Mouse (Mus musculus) midbrain, embryonic 11.5 days (tissue): ENCODE data around the gene Dpagt1. TPM values are rescaled to one million over a fixed set of nuclear protein-coding genes. Genes with fewer than 3 reads are reported as not detected.
"Not testable (repeated sequence)": the region's sequence is repeated elsewhere in the genome, so short reads cannot be mapped to it uniquely, and the experiment has no call there.

Experiments used
- ATAC-seq: fragments of 200-750 bp; cut with Nextera tagmentation; 2 replicates; pipeline ENCODE4 v1.8.0; 2017; ENCODE audit warnings: moderate TSS enrichment, moderate library complexity; ENCODE audit not compliant: low FRiP score
- DNase-seq: peaks from one replicate; pipeline ENCODE4 v3.0.0; 2015; ENCODE audit warnings: low spot score; ENCODE audit errors: missing footprints
- H3K27ac ChIP-seq: fragments of 300-500 bp; sonication (generic); 2 replicates; pipeline ENCODE4 v1.5.1; 2014; ENCODE audit warnings: low read depth, low read length
- H3K27me3 ChIP-seq: fragments of 300-500 bp; sonication (generic); 2 replicates; pipeline ENCODE4 v1.6.1; 2014; ENCODE audit warnings: mild to moderate bottlenecking, low read length, moderate library complexity, mixed read lengths; ENCODE audit not compliant: control insufficient read depth, insufficient read depth
- H3K36me3 ChIP-seq: fragments of 300-500 bp; sonication (generic); 2 replicates; pipeline ENCODE4 v1.6.1; 2014; ENCODE audit warnings: mild to moderate bottlenecking, low read length, moderate library complexity, mixed read lengths; ENCODE audit not compliant: control insufficient read depth, insufficient read depth
- H3K4me1 ChIP-seq: fragments of 300-500 bp; sonication (generic); 2 replicates; pipeline ENCODE4 v1.6.1; 2014; ENCODE audit warnings: low read length; ENCODE audit not compliant: control insufficient read depth, insufficient read depth
- H3K4me2 ChIP-seq: fragments of 300-500 bp; sonication (generic); 2 replicates; pipeline ENCODE4 v1.6.1; 2014; ENCODE audit warnings: mild to moderate bottlenecking, moderate library complexity
- H3K4me3 ChIP-seq: fragments of 300-500 bp; sonication (generic); 2 replicates; pipeline ENCODE4 v1.5.1; 2014; ENCODE audit warnings: low read depth, low read length
- H3K9ac ChIP-seq: fragments of 300-500 bp; sonication (generic); 2 replicates; pipeline ENCODE4 v1.6.1; 2014; ENCODE audit warnings: low read length
- H3K9me3 ChIP-seq: fragments of 300-500 bp; sonication (generic); 2 replicates; pipeline ENCODE4 v1.6.1; 2016; ENCODE audit warnings: low read length; ENCODE audit not compliant: control insufficient read depth
- WGBS: fragments of 180-500 bp; shearing (Covaris S2); extraction: QIAGEN DNeasy Blood & Tissue Kit; methylation state at CpG from one replicate; pipeline ENCODE4 v1.1.7; 2014; 5-methylcytosine and 5-hydroxymethylcytosine counted together
- polyA plus RNA-seq: library from polyadenylated mRNA; unstranded; fragments of >200 nt; fragmentation: Nextera tagmentation; extraction: Ambion mirVana; gene quantifications from 2 replicates; pipeline ENCODE4 v1.2.1, GENCODE M21; 2014

The Dpagt1 gene
- polyA plus RNA-seq, 1 experiment from 2014 or later, result 41.8 TPM

GRCm38 (mm10) chr9:44352337-44352736 lies 26.5 kb downstream of the Dpagt1 start:
- DNase-seq, result no peak
- Histone ChIP-seq H3K27me3 (no peaks in the 10 kb centered on the region), H3K4me1 (no peaks in the 10 kb centered on the region), H3K4me3 (no peak overlapping the region), H3K36me3 (peaks cover 66% of the 10 kb centered on the region), H3K27ac (no peak overlapping the region), H3K9me3 (no peaks in the 10 kb centered on the region), H3K9ac (no peak overlapping the region), H3K4me2 (no peak overlapping the region)
- WGBS, result 93% methylated on average over 10 of the region's 10 CpGs
- ATAC-seq, result no peak

GRCm38 (mm10) chr9:44353142-44353541 lies 27.3 kb downstream of the Dpagt1 start:
- Histone ChIP-seq H3K27me3 (no peaks in the 10 kb centered on the region), H3K4me1 (no peaks in the 10 kb centered on the region), H3K9me3 (no peaks in the 10 kb centered on the region), H3K4me2 (no peak overlapping the region), H3K9ac (no peak overlapping the region), H3K27ac (no peak overlapping the region), H3K36me3 (peaks cover 62% of the 10 kb centered on the region), H3K4me3 (no peak overlapping the region)
- ATAC-seq (no peak), DNase-seq (no peak)
- WGBS, result 92% methylated on average over 6 of the region's 6 CpGs

- Histone ChIP-seq H3K9ac (no peak overlapping the region), H3K36me3 (peaks cover 44% of the 10 kb centered on the region)
- 76% methylated on average over 4 of the region's 4 CpGs for WGBS
Measured at GRCm38 (mm10) chr9:44357207-44357606, 31.4 kb downstream of the Dpagt1 start.

GRCm38 (mm10) chr9:44361190-44361917 lies 35.5 kb downstream of the Dpagt1 start, which contains the start of gene Vps11:
Gene Vps11, minus strand, starts transcription at chr9:44361670.
- Histone ChIP-seq H3K4me3 (peak within 1 kb of the TSS; percentile 80), H3K9me3 (no peaks in the 10 kb centered on the region), H3K27ac (peak within 1 kb of the TSS; percentile 21; the same call in 1 of the 2 replicates), H3K36me3 (peaks cover 10% of the 10 kb centered on the region), H3K27me3 (no peaks in the 10 kb centered on the region), H3K4me1 (peaks cover 3% of the 10 kb centered on the region; the same call in 1 of the 2 replicates), H3K9ac (peak within 1 kb of the TSS; percentile 81), H3K4me2 (peak within 1 kb of the TSS; percentile 47)
- WGBS, result 1% methylated on average over 44 of the region's 44 CpGs
- ATAC-seq, result peak; percentile 94
- DNase-seq, result peak; percentile 99

More at GRCm38 (mm10) chr9:44357207-44357606, 31.4 kb downstream of the Dpagt1 start:
- Histone ChIP-seq H3K27me3 (no peaks in the 10 kb centered on the region), H3K4me3 (no peak overlapping the region), H3K4me2 (no peak overlapping the region), H3K9me3 (no peaks in the 10 kb centered on the region), H3K27ac (no peak overlapping the region), H3K4me1 (peaks cover 3% of the 10 kb centered on the region; the same call in 1 of the 2 replicates)
- ATAC-seq, result no peak
- no peak for DNase-seq

GRCm38 (mm10) chr9:44361931-44362330 lies 36.1 kb downstream of the Dpagt1 start:
- peak; percentile 52 for ATAC-seq
- H3K4me3 ChIP-seq, result peak overlapping the region; percentile 80; the same call in 1 of the 2 replicates
- H3K27me3 ChIP-seq, DNase-seq, H3K36me3 ChIP-seq, H3K9me3 ChIP-seq, H3K4me1 ChIP-seq: not testable (repeated sequence)
- 51% methylated on average over 4 of the region's 4 CpGs for WGBS
- H3K9ac ChIP-seq, result peak overlapping the region; percentile 81; the same call in 1 of the 2 replicates
- peak overlapping the region; percentile 21; the same call in 1 of the 2 replicates for H3K27ac ChIP-seq
- H3K4me2 ChIP-seq, result peak overlapping the region; percentile 40; the same call in 1 of the 2 replicates

- H3K36me3 ChIP-seq, result 0 out of 2 replicates have a peak, but pooled peaks cover 1% of the 10 kb centered on the region
- ATAC-seq, result no peak
- H3K9ac ChIP-seq, result no peak overlapping the region
- WGBS, result 60% methylated on average over 3 of the region's 3 CpGs
- no peak for DNase-seq
- H3K4me1 ChIP-seq, result peaks cover 3% of the 10 kb centered on the region; the same call in 1 of the 2 replicates
- no peaks in the 10 kb centered on the region for H3K9me3 ChIP-seq
- no peak overlapping the region for H3K27ac ChIP-seq
- no peaks in the 10 kb centered on the region for H3K27me3 ChIP-seq
- no peak overlapping the region for H3K4me3 ChIP-seq
- H3K4me2 ChIP-seq, result no peak overlapping the region
Measured at GRCm38 (mm10) chr9:44364480-44364879, 38.7 kb downstream of the Dpagt1 start.

- Histone ChIP-seq H3K36me3 (no peaks in the 10 kb centered on the region), H3K27ac (no peak overlapping the region), H3K4me1 (peaks cover 2% of the 10 kb centered on the region), H3K4me3 (no peak overlapping the region), H3K9ac (no peak overlapping the region), H3K9me3 (no peaks in the 10 kb centered on the region), H3K4me2 (no peak overlapping the region), H3K27me3 (no peaks in the 10 kb centered on the region)
- ATAC-seq (no peak), DNase-seq (no peak)
Measured at GRCm38 (mm10) chr9:44373386-44373785, 47.6 kb downstream of the Dpagt1 start.

- peaks cover 12% of the 10 kb centered on the region for H3K4me1 ChIP-seq
- ATAC-seq, result no peak
- no peak overlapping the region for H3K4me3 ChIP-seq
- H3K4me2 ChIP-seq, result no peak overlapping the region
- H3K9me3 ChIP-seq, result no peaks in the 10 kb centered on the region
- no peaks in the 10 kb centered on the region for H3K27me3 ChIP-seq
- DNase-seq, result no peak
- no peak overlapping the region for H3K27ac ChIP-seq
- H3K9ac ChIP-seq, result no peak overlapping the region
- peaks cover 2% of the 10 kb centered on the region; the same call in 1 of the 2 replicates for H3K36me3 ChIP-seq
- 90% methylated on average over 6 of the region's 6 CpGs for whole genome bisulfite sequencing
Measured at GRCm38 (mm10) chr9:44376141-44376540, 50.3 kb downstream of the Dpagt1 start.

GRCm38 (mm10) chr9:44377335-44377734 lies 51.5 kb downstream of the Dpagt1 start:
- H3K27me3 ChIP-seq, ATAC-seq, H3K9ac ChIP-seq, DNase-seq, H3K4me2 ChIP-seq, H3K27ac ChIP-seq, H3K36me3 ChIP-seq, H3K9me3 ChIP-seq, H3K4me3 ChIP-seq: not testable (repeated sequence)
- 86% methylated on average over 2 of the region's 2 CpGs for WGBS
- peaks cover 12% of the 10 kb centered on the region for H3K4me1 ChIP-seq
